Mouse (Mus musculus) gastrocnemius, postnatal 10 days (tissue): ENCODE data around the gene Glrx3. TPM values are rescaled to one million over a fixed set of nuclear protein-coding genes. Genes with fewer than 3 reads are reported as not detected.

Experiments
- DNase-seq: peaks from one replicate; pipeline ENCODE4 v3.0.0; 2021; ENCODE audit warnings: mixed read lengths
- total RNA-seq, 2 experiments: library from RNA; stranded (reverse); gene quantifications; 2 replicates each; pipeline ENCODE4 v1.2.3; 2021

Gene Glrx3
- total RNA-seq, 2 experiments from 2014 or later, result 90.2 to 93.9 TPM

- no peak for DNase-seq
These were observed 34.7 kb downstream of the Glrx3 start for GRCm38 (mm10) chr7:137472149-137472548.

GRCm38 (mm10) chr7:137477950-137478620 lies 40.7 kb downstream of the Glrx3 start:
- peak; percentile 99 for DNase-seq

- no peak for DNase-seq
These were observed 41.2 kb downstream of the Glrx3 start for GRCm38 (mm10) chr7:137478621-137478982.

GRCm38 (mm10) chr7:137480839-137481238 lies 43.4 kb downstream of the Glrx3 start:
- DNase-seq, result no peak

- DNase-seq, result no peak
These were observed 46.6 kb downstream of the Glrx3 start for GRCm38 (mm10) chr7:137483987-137484386.

- DNase-seq, result peak; percentile 47
These were observed 51.0 kb downstream of the Glrx3 start for GRCm38 (mm10) chr7:137488391-137488790.

GRCm38 (mm10) chr7:137490711-137491110 lies 53.3 kb downstream of the Glrx3 start:
- no peak for DNase-seq

GRCm38 (mm10) chr7:137492307-137492973 lies 55.0 kb downstream of the Glrx3 start:
- DNase-seq, result no peak

- DNase-seq, result no peak
These were observed 61.3 kb downstream of the Glrx3 start for GRCm38 (mm10) chr7:137498736-137499135.

GRCm38 (mm10) chr7:137517588-137517987 lies 80.2 kb downstream of the Glrx3 start:
- DNase-seq, result no peak

- peak; percentile 31 for DNase-seq
These were observed 80.7 kb downstream of the Glrx3 start for GRCm38 (mm10) chr7:137518028-137518576.

Other genes with a start within 250 kb of the Glrx3 start
- 10 to 100 TPM; 16.0 to 27.5 TPM for gene Ebf3, start 123.2 kb upstream of the Glrx3 start, total RNA-seq
- gene 9430038I01Rik, start 26.9 kb upstream of the Glrx3 start, total RNA-seq, result 1 to 10 TPM; 4.4 TPM